Mouse (Mus musculus) hindbrain, postnatal 0 days (tissue): ENCODE measurements around the gene Mthfsd. TPM values are rescaled to one million over a fixed set of nuclear protein-coding genes. Genes with fewer than 3 reads are reported as not detected.
"Not testable (repeated sequence)": the region's sequence is repeated elsewhere in the genome, so short reads cannot be mapped to it uniquely, and the experiment has no call there.

Experiments
- ATAC-seq: fragments of 200-750 bp; cut with Nextera tagmentation; 2 replicates; pipeline ENCODE4 v1.8.0; 2017; ENCODE audit warnings: mild to moderate bottlenecking, moderate TSS enrichment, moderate library complexity
- DNase-seq: peaks from one replicate; pipeline ENCODE4 v3.0.0-alpha.2; 2015; ENCODE audit warnings: low spot score
- H3K27ac ChIP-seq: fragments of 300-500 bp; sonication (generic); 2 replicates; pipeline ENCODE4 v1.5.1; 2014; ENCODE audit warnings: mild to moderate bottlenecking
- H3K27me3 ChIP-seq: fragments of 300-500 bp; sonication (generic); 2 replicates; pipeline ENCODE4 v1.6.1; 2014; ENCODE audit warnings: low read length, mixed read lengths; ENCODE audit not compliant: insufficient read depth
- H3K36me3 ChIP-seq: fragments of 300-500 bp; sonication (generic); 2 replicates; pipeline ENCODE4 v1.6.1; 2014; ENCODE audit warnings: low read length, mixed read lengths; ENCODE audit not compliant: insufficient read depth
- H3K4me1 ChIP-seq: fragments of 300-500 bp; sonication (generic); 2 replicates; pipeline ENCODE4 v1.6.1; 2014; ENCODE audit warnings: antibody characterized with exemption, low read length, mixed read lengths; ENCODE audit not compliant: insufficient read depth
- H3K4me2 ChIP-seq: fragments of 300-500 bp; sonication (generic); 2 replicates; pipeline ENCODE4 v1.6.1; 2014; ENCODE audit warnings: low read depth, mild to moderate bottlenecking, low read length, moderate library complexity, mixed read lengths
- H3K4me3 ChIP-seq: fragments of 300-500 bp; sonication (generic); 2 replicates; pipeline ENCODE4 v1.5.1; 2014; ENCODE audit warnings: low read length
- H3K9ac ChIP-seq: fragments of 300-500 bp; sonication (generic); replicated peaks from 2 replicates; pipeline ENCODE4 v1.6.1; 2014; ENCODE audit warnings: mild to moderate bottlenecking, low read length, moderate library complexity, mixed read lengths
- H3K9me3 ChIP-seq: fragments of 300-500 bp; sonication (generic); 2 replicates; pipeline ENCODE4 v1.6.1; 2016; ENCODE audit warnings: low read length, mixed read lengths
- CTCF ChIP-seq: IDR thresholded peaks from 2 replicates; pipeline ENCODE4 v1.5.1; 2016; ENCODE audit warnings: antibody characterized with exemption, control low read depth, low read depth
- WGBS: fragments of 180-500 bp; shearing (Covaris S2); extraction: QIAGEN DNeasy Blood & Tissue Kit; methylation state at CpG from one replicate; pipeline ENCODE4 v1.1.7; 2014; 5-methylcytosine and 5-hydroxymethylcytosine counted together
- polyA plus RNA-seq: library from polyadenylated mRNA; unstranded; fragments of >200 nt; fragmentation: Nextera tagmentation; extraction: Ambion mirVana; gene quantifications from 2 replicates; pipeline ENCODE4 v1.2.1, GENCODE M21; 2015
- total RNA-seq: library from RNA; depleted of rRNA; stranded (reverse); fragments of >200 nt; gene quantifications from 2 replicates; pipeline ENCODE4 v1.2.3, GENCODE M21; 2014; rRNA removed

The Mthfsd gene
- 39.9 and 45.6 TPM in 2 replicates for total RNA-seq
- 44.4 and 47.0 TPM in 2 replicates for polyA plus RNA-seq

GRCm38 (mm10) chr8:121107668-121108656, at the start of gene Mthfsd:
Mthfsd (minus strand) TSS chr8:121108392.
- Histone ChIP-seq H3K9me3 (no peaks in the 10 kb centered on the region), H3K36me3 (peaks cover 3% of the 10 kb centered on the region; the same call in 1 of the 2 replicates), H3K9ac (peak within 1 kb of the TSS; percentile 85), H3K27me3 (0 out of 2 replicates have a peak, but pooled peaks cover 3% of the 10 kb centered on the region), H3K4me3 (peak within 1 kb of the TSS; percentile 68), H3K27ac (peak within 1 kb of the TSS; percentile 90), H3K4me2 (peak within 1 kb of the TSS; percentile 90), H3K4me1 (no peaks in the 10 kb centered on the region)
- peak; percentile 99 for DNase-seq
- TF ChIP-seq CTCF = 0 out of 2 replicates have a peak, but pooled peaks have one; percentile 24
- peak; percentile 96 for ATAC-seq
- WGBS = 2% methylated on average over 70 of the region's 75 CpGs

- TF ChIP-seq CTCF = no peak
- Histone ChIP-seq H3K9ac (no peak overlapping the region), H3K4me2 (no peak overlapping the region), H3K4me3 (no peak overlapping the region), H3K27ac (no peak overlapping the region), H3K36me3 (no peaks in the 10 kb centered on the region), H3K4me1 (no peaks in the 10 kb centered on the region), H3K9me3 (no peaks in the 10 kb centered on the region), H3K27me3 (no peaks in the 10 kb centered on the region)
- WGBS = 89% methylated on average over 7 of the region's 7 CpGs
- ATAC-seq (no peak), DNase-seq (no peak)
Observed at GRCm38 (mm10) chr8:121156990-121157491, 48.8 kb upstream of the Mthfsd start.

- ATAC-seq = no peak
- TF ChIP-seq CTCF = no peak
- no peak overlapping the region for H3K9ac ChIP-seq
- no peak for DNase-seq
- no peak overlapping the region for H3K4me3 ChIP-seq
- H3K9me3 ChIP-seq = no peaks in the 10 kb centered on the region
- no peak overlapping the region for H3K27ac ChIP-seq
- WGBS = 54% methylated on average over 12 of the region's 12 CpGs
- H3K4me2 ChIP-seq = no peak overlapping the region
- no peaks in the 10 kb centered on the region for H3K4me1 ChIP-seq
- no peaks in the 10 kb centered on the region for H3K27me3 ChIP-seq
- H3K36me3 ChIP-seq = no peaks in the 10 kb centered on the region
Observed at GRCm38 (mm10) chr8:121152394-121152793, 44.2 kb upstream of the Mthfsd start.

GRCm38 (mm10) chr8:121148573-121149083, 40.4 kb upstream of the Mthfsd start:
- Histone ChIP-seq H3K27ac (no peak overlapping the region), H3K27me3 (no peaks in the 10 kb centered on the region), H3K9me3 (no peaks in the 10 kb centered on the region), H3K4me3 (no peak overlapping the region), H3K9ac (no peak overlapping the region), H3K4me2 (no peak overlapping the region), H3K4me1 (no peaks in the 10 kb centered on the region), H3K36me3 (no peaks in the 10 kb centered on the region)
- TF ChIP-seq CTCF = no peak
- ATAC-seq (no peak), DNase-seq (no peak)
- WGBS = 45% methylated on average over 7 of the region's 8 CpGs

GRCm38 (mm10) chr8:121145457-121146134, 37.4 kb upstream of the Mthfsd start:
- not testable (repeated sequence) for H3K9me3 ChIP-seq, ATAC-seq, H3K36me3 ChIP-seq, H3K27me3 ChIP-seq, H3K9ac ChIP-seq, H3K4me1 ChIP-seq, H3K4me3 ChIP-seq, H3K27ac ChIP-seq, H3K4me2 ChIP-seq, DNase-seq
- WGBS = 64% methylated on average over 4 of the region's 6 CpGs

- DNase-seq = no peak
- 90% methylated on average over 6 of the region's 6 CpGs for WGBS
- H3K4me2 ChIP-seq = no peak overlapping the region
- H3K4me3 ChIP-seq = no peak overlapping the region
- H3K9me3 ChIP-seq = no peaks in the 10 kb centered on the region
- no peak for ATAC-seq
- H3K27ac ChIP-seq = no peak overlapping the region
- H3K27me3 ChIP-seq = 0 out of 2 replicates have a peak, but pooled peaks cover 11% of the 10 kb centered on the region
- no peaks in the 10 kb centered on the region for H3K4me1 ChIP-seq
- H3K9ac ChIP-seq = no peak overlapping the region
- no peaks in the 10 kb centered on the region for H3K36me3 ChIP-seq
- TF ChIP-seq CTCF = no peak
Observed at GRCm38 (mm10) chr8:121136856-121137255, 28.7 kb upstream of the Mthfsd start.
